Mouse (Mus musculus): ENCODE results near the gene Kptn.

The Kptn gene

GRCm38 (mm10) chr7:16125829-16126228 lies 6.1 kb downstream of the Kptn start:
- no peak for DNase-seq

DNA sequence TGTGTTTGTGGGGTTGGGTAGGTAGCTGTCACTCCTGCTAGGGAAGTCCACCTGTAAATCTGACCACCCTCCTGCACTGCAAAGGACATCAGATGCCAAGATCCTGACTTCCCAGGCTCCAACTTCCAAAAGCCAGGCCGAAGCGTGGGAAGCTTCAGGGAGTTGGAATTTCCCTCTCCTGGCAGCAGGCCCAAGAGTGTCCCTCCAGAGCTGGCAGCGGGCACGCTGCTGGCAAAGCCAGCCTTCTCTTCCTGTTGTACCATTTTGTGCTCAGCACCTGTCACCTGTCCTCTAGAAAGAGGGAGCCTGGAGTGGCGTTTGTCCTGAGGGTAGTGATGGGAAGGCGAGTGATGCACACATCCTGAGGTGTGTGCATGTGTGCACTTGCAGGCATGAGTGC lies 8.6 kb downstream of the Kptn start:
- no peak for DNase-seq

DNA sequence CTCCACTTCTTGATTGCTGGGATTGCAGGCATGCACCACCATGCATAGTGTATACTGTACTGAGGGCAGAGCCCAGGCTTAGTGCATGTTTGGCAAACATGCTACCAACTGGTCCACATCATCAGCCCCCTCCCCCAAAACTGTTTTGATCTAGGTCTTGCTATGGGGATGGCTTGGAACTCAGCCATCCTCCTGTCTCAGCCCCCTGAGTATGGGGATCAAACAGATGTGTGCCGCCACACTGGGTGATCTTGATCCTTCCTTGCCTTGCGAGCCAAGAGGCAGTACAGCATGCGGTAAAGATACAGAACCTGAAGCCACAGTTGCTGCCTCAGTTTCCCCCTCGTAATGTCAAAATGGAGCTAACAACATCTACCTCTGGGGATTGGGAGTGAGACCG lies 9.2 kb downstream of the Kptn start:
- DNase-seq = no peak

DNA sequence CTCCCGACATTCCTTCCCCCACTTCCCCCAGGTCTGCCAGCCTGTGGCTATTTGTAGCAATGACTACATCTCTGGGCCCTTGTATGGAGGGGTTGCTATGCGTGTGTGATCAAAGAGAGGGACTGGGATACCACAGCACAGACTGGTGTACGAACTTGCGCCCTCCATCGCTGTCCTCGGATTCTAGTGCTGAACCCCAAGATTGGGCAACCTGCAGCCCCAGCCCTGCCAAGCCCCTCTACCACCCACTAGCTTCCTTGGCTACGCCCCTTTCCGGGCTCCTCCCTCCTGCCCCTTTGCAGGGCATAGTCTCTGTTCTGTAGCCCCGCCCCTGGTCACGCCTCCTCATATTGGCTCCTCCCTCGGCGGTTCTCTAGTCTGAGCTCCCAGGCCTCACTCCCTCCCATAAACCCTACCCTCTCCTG lies 9.7 kb downstream of the Kptn start, which contains the start of gene Slc8a2:
TSS of gene Slc8a2 (plus strand) at position 406 of the 425 bp plus-strand sequence.
- peak; percentile 49 for DNase-seq

DNA sequence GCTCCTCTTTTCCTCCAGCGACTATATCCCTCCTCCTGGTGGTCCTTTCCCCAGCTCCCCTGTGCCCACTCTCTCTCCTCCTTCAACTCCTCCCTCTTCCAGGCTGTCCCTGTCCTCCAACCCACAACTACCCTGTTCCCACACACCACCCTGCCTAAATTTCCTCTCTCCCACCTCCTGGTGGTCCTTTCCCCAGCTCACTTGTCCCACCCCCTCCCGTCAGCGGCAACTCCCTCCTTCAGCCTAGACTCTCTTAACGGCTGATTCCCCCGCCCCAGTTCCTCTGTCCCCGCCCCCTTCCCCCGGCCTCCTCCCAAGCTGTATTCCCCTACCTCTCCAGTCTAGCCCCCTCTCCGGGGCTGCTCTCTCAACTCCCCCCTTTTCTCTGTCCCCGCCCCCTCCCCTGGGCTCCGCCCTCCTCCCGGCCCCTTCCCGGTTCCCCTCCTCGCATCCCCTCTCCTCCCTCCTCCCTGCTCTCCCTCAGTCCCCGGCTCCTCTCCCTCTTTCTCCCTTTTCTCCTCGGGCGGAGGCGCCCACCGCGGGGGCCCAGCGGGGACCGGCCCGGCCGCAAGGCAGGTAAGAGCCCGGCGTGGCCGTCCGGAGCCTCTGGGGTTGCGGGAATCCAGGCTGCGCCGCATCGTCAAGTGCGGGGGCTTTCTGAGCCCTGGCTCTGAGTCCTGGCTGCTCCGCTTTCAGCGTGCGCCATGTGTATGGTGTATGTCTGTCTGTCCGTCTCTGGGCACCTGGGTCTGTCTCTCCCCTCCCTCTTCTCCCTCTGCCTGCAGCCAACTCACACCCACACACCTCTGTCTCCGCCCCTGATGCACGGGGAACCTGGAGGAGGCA lies 10.4 kb downstream of the Kptn start:
- DNase-seq = no peak

- no peak for DNase-seq
Measured at GRCm38 (mm10) chr7:16130956-16131634, 11.4 kb downstream of the Kptn start.

DNA sequence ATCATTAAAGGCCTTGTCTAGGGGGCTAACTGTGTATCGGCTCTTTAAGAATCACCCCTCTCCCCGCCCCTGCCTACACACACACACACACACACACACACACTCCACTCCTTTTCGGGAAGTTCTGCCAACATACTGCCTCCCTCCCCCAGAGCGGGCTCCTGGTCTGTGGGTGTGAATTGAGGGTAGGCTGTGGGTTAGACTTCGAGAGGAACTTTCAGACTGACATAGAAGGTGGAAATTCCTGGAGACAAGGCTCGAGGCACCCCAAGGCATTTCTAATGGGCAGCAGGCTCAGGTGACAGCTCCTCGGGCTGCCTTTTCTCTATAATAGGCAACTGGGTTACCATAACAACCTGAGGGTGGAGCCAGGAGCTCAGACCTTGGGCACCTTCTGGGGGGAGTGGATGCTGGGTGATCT lies 12.5 kb downstream of the Kptn start:
- DNase-seq = no peak

GRCm38 (mm10) chr7:16132926-16133325 lies 13.2 kb downstream of the Kptn start:
- no peak for DNase-seq

DNA sequence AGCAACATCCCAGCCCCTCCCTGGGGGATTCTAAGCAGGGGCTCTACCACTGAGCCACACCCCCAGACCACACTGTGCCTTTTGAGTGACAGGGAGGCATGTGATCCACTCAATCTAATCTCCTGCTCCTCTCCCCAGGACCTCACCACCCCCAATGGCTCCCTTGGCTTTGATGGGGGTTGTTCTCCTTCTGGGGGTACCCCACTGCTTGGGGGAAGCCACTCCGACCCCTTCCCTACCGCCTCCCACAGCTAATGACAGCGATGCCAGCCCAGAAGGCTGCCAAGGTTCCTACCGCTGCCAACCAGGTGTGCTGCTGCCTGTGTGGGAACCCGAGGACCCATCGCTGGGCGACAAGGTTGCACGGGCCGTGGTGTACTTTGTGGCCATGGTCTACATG lies 14.0 kb downstream of the Kptn start:
- no peak for DNase-seq

DNA sequence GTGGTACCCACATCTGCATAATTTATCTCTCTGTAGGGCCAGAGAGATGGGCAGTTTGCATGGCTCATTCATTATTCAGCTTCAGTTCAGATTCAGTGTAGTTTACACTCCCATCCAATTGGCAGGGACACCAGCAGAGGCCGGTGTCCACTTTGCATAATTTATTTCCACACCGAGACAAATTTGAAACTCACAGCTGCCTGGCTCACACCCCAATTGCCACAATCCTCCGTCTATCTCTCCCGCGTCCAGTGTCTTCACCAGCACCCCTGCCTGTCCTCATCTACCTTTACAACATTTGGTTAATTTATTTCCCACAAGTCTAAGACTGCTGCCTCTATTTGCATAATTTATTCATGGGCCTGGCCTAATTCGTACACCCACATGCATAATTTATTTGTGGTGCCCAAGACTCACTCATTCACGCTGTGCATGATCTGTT lies 15.3 kb downstream of the Kptn start:
- DNase-seq = no peak

GRCm38 (mm10) chr7:16146489-16147410 lies 27.1 kb downstream of the Kptn start:
- DNase-seq = no peak

DNA sequence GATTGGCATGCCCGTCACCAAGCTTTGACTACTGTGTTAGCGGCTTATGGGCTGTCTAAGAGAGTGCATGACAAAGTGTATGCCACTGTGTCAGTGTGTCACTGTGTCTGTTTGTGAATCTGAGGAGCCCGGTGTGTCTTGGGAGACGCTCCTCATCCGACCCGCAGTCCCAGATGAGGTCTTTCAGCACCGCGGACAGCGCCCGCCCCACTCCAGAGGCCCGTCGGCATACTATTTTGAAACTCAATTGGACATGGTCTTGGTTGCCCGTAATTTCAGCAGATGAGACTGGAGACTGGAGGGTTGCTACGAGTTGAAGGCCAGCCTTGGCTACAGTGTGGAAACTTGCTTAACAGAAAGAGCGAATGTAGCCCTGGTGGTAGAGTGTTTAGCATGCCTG lies 27.9 kb downstream of the Kptn start:
- DNase-seq = no peak

DNA sequence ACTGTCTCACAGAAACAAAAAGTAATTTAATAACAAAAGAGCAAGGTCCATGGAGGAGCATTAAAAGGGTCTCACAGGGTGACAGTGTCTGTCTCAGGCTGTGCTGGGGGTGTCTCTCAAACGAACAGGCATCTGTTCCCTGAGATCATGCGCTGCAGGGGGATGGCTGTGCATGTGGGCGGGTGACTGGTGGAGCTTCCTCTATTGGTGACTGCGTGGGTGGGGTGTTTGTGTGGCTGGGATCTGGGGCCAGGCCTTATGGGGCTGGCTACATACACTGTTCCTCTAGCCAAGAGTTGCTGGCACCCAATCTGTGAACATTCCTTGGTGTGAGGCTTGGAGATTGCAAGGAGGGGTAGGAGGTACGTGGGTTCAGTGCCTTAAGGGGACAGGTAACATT lies 29.5 kb downstream of the Kptn start:
- no peak for DNase-seq

GRCm38 (mm10) chr7:16150191-16151145 lies 30.8 kb downstream of the Kptn start:
- DNase-seq = no peak

DNA sequence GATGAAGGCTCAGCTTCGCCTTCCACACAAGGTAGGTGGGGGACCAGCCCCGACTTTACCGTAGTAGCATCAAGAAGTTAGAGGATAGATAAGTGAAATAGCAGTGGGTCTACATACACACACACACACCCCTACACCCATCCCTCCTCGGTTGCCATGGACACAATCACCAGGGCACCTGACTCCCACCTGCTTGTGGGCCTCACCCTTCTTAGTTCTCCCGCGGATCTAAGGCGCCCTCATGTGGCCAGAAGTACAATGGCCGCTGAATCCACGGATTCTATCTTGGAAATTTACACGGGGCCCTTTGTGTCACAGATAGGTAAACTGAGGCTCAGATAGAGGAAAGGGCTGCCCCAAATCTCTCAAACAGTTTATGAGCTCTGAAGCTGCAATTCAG lies 33.8 kb downstream of the Kptn start:
- DNase-seq = peak; percentile 12

DNA sequence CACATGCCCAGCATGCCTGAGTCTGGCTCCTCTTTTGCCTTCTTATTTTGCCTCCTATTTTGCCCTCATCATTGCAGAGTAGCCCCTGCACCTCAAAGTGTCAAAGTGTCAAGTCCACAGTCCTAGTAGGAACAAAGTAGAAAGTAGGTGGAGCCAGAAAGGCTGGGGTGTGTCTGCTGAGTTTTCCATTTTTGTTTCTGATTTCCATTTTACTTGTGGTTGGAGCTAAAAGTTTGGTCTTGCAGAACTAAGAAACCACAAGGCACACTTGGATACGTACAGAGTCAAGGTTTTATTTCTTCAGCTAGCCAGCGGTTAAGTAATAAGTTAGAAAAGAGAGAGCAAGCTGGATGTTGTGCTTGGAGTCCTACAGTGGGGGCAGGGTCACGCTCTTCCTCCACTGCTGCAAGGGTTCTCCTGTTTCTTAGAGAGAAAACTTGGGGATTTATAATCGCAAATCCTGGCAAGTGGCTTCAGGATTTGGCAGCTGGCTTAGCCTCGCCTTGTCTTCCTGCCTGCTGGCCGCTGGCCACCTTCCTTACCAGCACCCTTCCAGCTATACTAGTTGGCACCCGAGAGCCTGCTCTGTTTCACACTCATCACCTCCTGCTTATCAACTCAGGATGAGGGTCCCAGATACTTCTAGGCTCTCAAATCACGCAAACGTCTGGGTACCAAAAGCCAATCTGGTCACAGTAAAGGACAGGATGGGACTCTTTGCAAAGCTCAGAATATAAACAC lies 35.6 kb downstream of the Kptn start:
- DNase-seq = no peak

GRCm38 (mm10) chr7:16156105-16156714 lies 36.5 kb downstream of the Kptn start:
- no peak for DNase-seq

GRCm38 (mm10) chr7:16158735-16159134 lies 39.0 kb downstream of the Kptn start:
- no peak for DNase-seq

DNA sequence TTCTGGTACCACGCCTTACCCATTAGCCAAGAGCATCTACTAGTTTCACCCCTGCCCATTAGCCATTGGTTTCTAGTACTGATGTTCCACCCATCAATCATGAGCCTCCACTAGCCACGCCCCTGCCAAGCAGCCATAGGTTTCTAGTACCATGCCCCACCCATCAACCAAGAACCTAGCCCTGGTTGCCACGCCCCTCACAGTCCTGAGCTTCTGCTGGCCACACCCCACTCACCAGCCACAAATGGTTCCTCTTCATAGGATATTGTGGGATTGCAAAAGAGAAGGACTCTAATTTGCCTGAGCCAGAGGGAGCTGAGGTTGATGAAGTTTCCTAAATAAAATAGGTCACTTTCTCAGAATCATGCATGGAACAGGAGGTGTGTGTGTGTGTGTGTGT lies 41.0 kb downstream of the Kptn start:
- no peak for DNase-seq

DNA sequence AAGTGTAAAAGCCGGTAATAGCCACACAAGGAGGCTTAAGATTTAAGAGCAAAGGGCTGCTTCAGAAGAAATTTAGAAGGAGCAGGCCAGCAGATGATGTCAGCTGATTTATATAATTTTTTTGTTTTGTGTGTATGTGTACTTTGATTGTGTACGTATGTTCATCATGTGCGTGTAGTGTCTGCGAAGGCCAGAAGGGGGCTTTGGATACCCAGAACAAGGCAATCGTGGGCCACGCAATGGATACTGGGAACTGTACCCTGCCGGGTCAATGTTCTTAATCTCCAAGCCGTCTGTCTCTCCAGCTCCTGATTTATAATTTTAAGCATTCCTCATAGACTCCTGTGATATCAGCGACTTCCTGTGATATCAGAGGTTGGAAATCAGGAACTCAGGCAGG lies 41.6 kb downstream of the Kptn start:
- DNase-seq = no peak

DNA sequence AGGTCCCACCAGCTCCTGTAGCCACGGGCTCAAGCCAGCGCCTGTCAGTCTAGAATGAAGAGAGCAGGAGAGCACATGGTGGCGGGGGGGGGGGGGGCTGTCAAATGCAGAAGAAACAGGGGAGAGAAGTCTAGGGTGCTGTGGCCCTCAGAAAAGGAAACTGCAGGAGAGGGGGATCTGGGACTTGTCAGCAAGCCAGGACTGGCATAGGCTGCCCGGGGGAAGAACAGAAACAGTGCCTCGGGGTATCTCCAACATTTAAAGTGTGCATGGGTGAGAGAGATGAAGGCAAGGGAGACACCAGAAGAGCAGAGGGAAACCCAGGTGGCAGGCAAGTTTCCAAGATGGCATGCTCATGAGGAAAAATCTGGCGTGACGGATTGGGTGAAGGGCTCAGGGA lies 42.3 kb downstream of the Kptn start:
- no peak for DNase-seq
